Mouse (Mus musculus): ENCODE measurements around the gene Crk. TPM values are rescaled to one million over a fixed set of nuclear protein-coding genes. Genes with fewer than 3 reads are reported as not detected.
"Not testable (repeated sequence)": the region's sequence is repeated elsewhere in the genome, so short reads cannot be mapped to it uniquely, and the experiment has no call there.

The Crk gene
- polyA plus RNA-seq, 1 experiment from 2014 or later, result 143 TPM

- Histone ChIP-seq H3K36me3 (ENCODE audit: control insufficient read depth, insufficient read depth, low read length) (peaks cover 6% of the 10 kb centered on the region; the same call in 1 of the 2 replicates), H3K4me1 (replicated peaks; ENCODE audit: control insufficient read depth, insufficient read depth, low read length) (no peaks in the 10 kb centered on the region), H3K9me3 (ENCODE audit: control insufficient read depth, low read length) (no peaks in the 10 kb centered on the region), H3K9ac (ENCODE audit: low read length) (no peak overlapping the region), H3K27ac (ENCODE audit: low read depth, low read length) (no peak overlapping the region), H3K27me3 (ENCODE audit: control insufficient read depth, insufficient read depth, low read length) (no peaks in the 10 kb centered on the region), H3K4me2 (ENCODE audit: low read depth, low read length, severe bottlenecking) (no peak overlapping the region), H3K4me3 (ENCODE audit: low read depth, low read length) (no peak overlapping the region)
- DNase-seq (ENCODE audit: low spot score), result no peak
- ATAC-seq (replicated peaks; ENCODE audit: low FRiP score), result no peak
- WGBS, result 77% methylated on average over 1 of the region's 1 CpGs
These were observed 10.9 kb downstream of the Crk start for GRCm38 (mm10) chr11:75689977-75690376.

- peaks cover 6% of the 10 kb centered on the region; the same call in 1 of the 2 replicates for H3K36me3 ChIP-seq (ENCODE audit: control insufficient read depth, insufficient read depth, low read length)
- ATAC-seq (replicated peaks; ENCODE audit: low FRiP score) (no peak), DNase-seq (ENCODE audit: low spot score) (no peak)
- H3K4me3 ChIP-seq (ENCODE audit: low read depth, low read length), result no peak overlapping the region
- no peak overlapping the region for H3K4me2 ChIP-seq (ENCODE audit: low read depth, low read length, severe bottlenecking)
- H3K27me3 ChIP-seq (ENCODE audit: control insufficient read depth, insufficient read depth, low read length), result no peaks in the 10 kb centered on the region
- H3K9ac ChIP-seq (ENCODE audit: low read length), result no peak overlapping the region
- H3K9me3 ChIP-seq (ENCODE audit: control insufficient read depth, low read length), result no peaks in the 10 kb centered on the region
- H3K4me1 ChIP-seq (replicated peaks; ENCODE audit: control insufficient read depth, insufficient read depth, low read length), result no peaks in the 10 kb centered on the region
- H3K27ac ChIP-seq (ENCODE audit: low read depth, low read length), result no peak overlapping the region
These were observed 12.0 kb downstream of the Crk start for GRCm38 (mm10) chr11:75691047-75691446.

- Histone ChIP-seq H3K4me2 (ENCODE audit: low read depth, low read length, severe bottlenecking) (no peak overlapping the region), H3K27ac (ENCODE audit: low read depth, low read length) (no peak overlapping the region), H3K4me3 (ENCODE audit: low read depth, low read length) (no peak overlapping the region), H3K9ac (ENCODE audit: low read length) (no peak overlapping the region), H3K9me3 (ENCODE audit: control insufficient read depth, low read length) (no peaks in the 10 kb centered on the region), H3K4me1 (replicated peaks; ENCODE audit: control insufficient read depth, insufficient read depth, low read length) (no peaks in the 10 kb centered on the region), H3K27me3 (ENCODE audit: control insufficient read depth, insufficient read depth, low read length) (no peaks in the 10 kb centered on the region), H3K36me3 (ENCODE audit: control insufficient read depth, insufficient read depth, low read length) (peaks cover 20% of the 10 kb centered on the region)
- DNase-seq (ENCODE audit: low spot score) (no peak), ATAC-seq (replicated peaks; ENCODE audit: low FRiP score) (no peak)
- 93% methylated on average over 5 of the region's 5 CpGs for WGBS
These were observed 14.5 kb downstream of the Crk start for GRCm38 (mm10) chr11:75693570-75693969.

- not testable (repeated sequence) for H3K27me3 ChIP-seq (ENCODE audit: control insufficient read depth, insufficient read depth, low read length); ATAC-seq (replicated peaks; ENCODE audit: low FRiP score); H3K4me3 ChIP-seq (ENCODE audit: low read depth, low read length); H3K9ac ChIP-seq (ENCODE audit: low read length); DNase-seq (ENCODE audit: low spot score); H3K4me2 ChIP-seq (ENCODE audit: low read depth, low read length, severe bottlenecking); H3K4me1 ChIP-seq (replicated peaks; ENCODE audit: control insufficient read depth, insufficient read depth, low read length); H3K27ac ChIP-seq (ENCODE audit: low read depth, low read length); H3K9me3 ChIP-seq (ENCODE audit: control insufficient read depth, low read length)
- peaks cover 30% of the 10 kb centered on the region for H3K36me3 ChIP-seq (ENCODE audit: control insufficient read depth, insufficient read depth, low read length)
- 98% methylated on average over 3 of the region's 3 CpGs for WGBS
These were observed 18.4 kb downstream of the Crk start for GRCm38 (mm10) chr11:75697464-75697863.

GRCm38 (mm10) chr11:75700557-75700956, 21.5 kb downstream of the Crk start:
- peaks cover 33% of the 10 kb centered on the region for H3K36me3 ChIP-seq (ENCODE audit: control insufficient read depth, insufficient read depth, low read length)
- no peak overlapping the region for H3K27ac ChIP-seq (ENCODE audit: low read depth, low read length)
- no peak overlapping the region for H3K4me3 ChIP-seq (ENCODE audit: low read depth, low read length)
- no peaks in the 10 kb centered on the region for H3K4me1 ChIP-seq (replicated peaks; ENCODE audit: control insufficient read depth, insufficient read depth, low read length)
- ATAC-seq (replicated peaks; ENCODE audit: low FRiP score) (no peak), DNase-seq (ENCODE audit: low spot score) (no peak)
- WGBS, result 96% methylated on average over 5 of the region's 5 CpGs
- no peaks in the 10 kb centered on the region for H3K27me3 ChIP-seq (ENCODE audit: control insufficient read depth, insufficient read depth, low read length)
- no peak overlapping the region for H3K9ac ChIP-seq (ENCODE audit: low read length)
- no peak overlapping the region for H3K4me2 ChIP-seq (ENCODE audit: low read depth, low read length, severe bottlenecking)
- no peaks in the 10 kb centered on the region for H3K9me3 ChIP-seq (ENCODE audit: control insufficient read depth, low read length)

- Histone ChIP-seq H3K4me1 (replicated peaks; ENCODE audit: control insufficient read depth, insufficient read depth, low read length) (no peaks in the 10 kb centered on the region), H3K4me2 (ENCODE audit: low read depth, low read length, severe bottlenecking) (no peak overlapping the region), H3K4me3 (ENCODE audit: low read depth, low read length) (no peak overlapping the region), H3K9ac (ENCODE audit: low read length) (no peak overlapping the region), H3K9me3 (ENCODE audit: control insufficient read depth, low read length) (no peaks in the 10 kb centered on the region), H3K27me3 (ENCODE audit: control insufficient read depth, insufficient read depth, low read length) (no peaks in the 10 kb centered on the region), H3K36me3 (ENCODE audit: control insufficient read depth, insufficient read depth, low read length) (peaks cover 25% of the 10 kb centered on the region), H3K27ac (ENCODE audit: low read depth, low read length) (no peak overlapping the region)
- WGBS, result 92% methylated on average over 6 of the region's 6 CpGs
- DNase-seq (ENCODE audit: low spot score) (no peak), ATAC-seq (replicated peaks; ENCODE audit: low FRiP score) (no peak)
These were observed 23.7 kb downstream of the Crk start for GRCm38 (mm10) chr11:75702761-75703160.

- DNase-seq (ENCODE audit: low spot score) (no peak), ATAC-seq (replicated peaks; ENCODE audit: low FRiP score) (no peak)
- no peak overlapping the region for H3K4me2 ChIP-seq (ENCODE audit: low read depth, low read length, severe bottlenecking)
- H3K4me1 ChIP-seq (replicated peaks; ENCODE audit: control insufficient read depth, insufficient read depth, low read length), result no peaks in the 10 kb centered on the region
- H3K36me3 ChIP-seq (ENCODE audit: control insufficient read depth, insufficient read depth, low read length), result peaks cover 20% of the 10 kb centered on the region
- H3K27me3 ChIP-seq (ENCODE audit: control insufficient read depth, insufficient read depth, low read length), result no peaks in the 10 kb centered on the region
- 93% methylated on average over 2 of the region's 2 CpGs for WGBS
- no peak overlapping the region for H3K4me3 ChIP-seq (ENCODE audit: low read depth, low read length)
- no peaks in the 10 kb centered on the region for H3K9me3 ChIP-seq (ENCODE audit: control insufficient read depth, low read length)
- no peak overlapping the region for H3K27ac ChIP-seq (ENCODE audit: low read depth, low read length)
- no peak overlapping the region for H3K9ac ChIP-seq (ENCODE audit: low read length)
These were observed 24.7 kb downstream of the Crk start for GRCm38 (mm10) chr11:75703748-75704147.

GRCm38 (mm10) chr11:75713949-75714348, 34.9 kb downstream of the Crk start:
- no peaks in the 10 kb centered on the region for H3K27me3 ChIP-seq (ENCODE audit: control insufficient read depth, insufficient read depth, low read length)
- 91% methylated on average over 1 of the region's 1 CpGs for WGBS
- H3K27ac ChIP-seq (ENCODE audit: low read depth, low read length), result no peak overlapping the region
- no peaks in the 10 kb centered on the region for H3K4me1 ChIP-seq (replicated peaks; ENCODE audit: control insufficient read depth, insufficient read depth, low read length)
- no peak overlapping the region for H3K9ac ChIP-seq (ENCODE audit: low read length)
- no peak overlapping the region for H3K4me3 ChIP-seq (ENCODE audit: low read depth, low read length)
- DNase-seq (ENCODE audit: low spot score), result no peak
- ATAC-seq (replicated peaks; ENCODE audit: low FRiP score), result no peak
- H3K9me3 ChIP-seq (ENCODE audit: control insufficient read depth, low read length), result no peaks in the 10 kb centered on the region
- no peak overlapping the region for H3K4me2 ChIP-seq (ENCODE audit: low read depth, low read length, severe bottlenecking)
- H3K36me3 ChIP-seq (ENCODE audit: control insufficient read depth, insufficient read depth, low read length), result no peaks in the 10 kb centered on the region

- no peak for DNase-seq (ENCODE audit: low spot score)
- WGBS, result 23% methylated on average over 12 of the region's 12 CpGs
- no peak overlapping the region for H3K4me3 ChIP-seq (ENCODE audit: low read depth, low read length)
- no peak for ATAC-seq (replicated peaks; ENCODE audit: low FRiP score)
- no peaks in the 10 kb centered on the region for H3K9me3 ChIP-seq (ENCODE audit: control insufficient read depth, low read length)
- no peaks in the 10 kb centered on the region for H3K4me1 ChIP-seq (replicated peaks; ENCODE audit: control insufficient read depth, insufficient read depth, low read length)
- H3K4me2 ChIP-seq (ENCODE audit: low read depth, low read length, severe bottlenecking), result 0 out of 2 replicates have a peak overlapping the region, but pooled peaks have one; percentile 2
- H3K27me3 ChIP-seq (ENCODE audit: control insufficient read depth, insufficient read depth, low read length), result no peaks in the 10 kb centered on the region
- H3K9ac ChIP-seq (ENCODE audit: low read length), result no peak overlapping the region
- H3K27ac ChIP-seq (ENCODE audit: low read depth, low read length), result no peak overlapping the region
- no peaks in the 10 kb centered on the region for H3K36me3 ChIP-seq (ENCODE audit: control insufficient read depth, insufficient read depth, low read length)
These were observed 36.5 kb downstream of the Crk start for GRCm38 (mm10) chr11:75715556-75715955.

Measured in forebrain, embryonic 11.5 days (tissue).